Comparison of ENCODE assay signal across 9 mouse cellular contexts in genomic region chr6:88640331-88640730, GRCm38 (mm10). TPM values are rescaled to one million over a fixed set of nuclear protein-coding genes. Genes with fewer than 3 reads are reported as not detected.
A peak's percentile ranks its signal among the peaks of the same experiment; 100 is the strongest.
DNase-seq lines count a peak whose midpoint lies in the region; ATAC-seq lines count a peak whose summit lies in the region.
"Had no signal": no experiment of that assay in that cellular context is flagged by ENCODE, and none has a peak within 500 bp of the region (broad histone marks: within the 10 kb centered on the region; RNA-seq: fewer than 3 reads in every experiment).

No protein-coding gene starts in this region.

- no peaks in the 10 kb centered on the region; the same call in 1 of the 2 replicates for H3K27me3 ChIP-seq in erythroblast, embryonic 14.5 days (ENCODE audit: control insufficient read depth)
- H3K27me3 ChIP-seq in kidney, embryonic 16.5 days (ENCODE audit: insufficient read depth, low read length) = no peaks in the 10 kb centered on the region
- no peaks in the 10 kb centered on the region; the same call in 1 of the 2 replicates for H3K27me3 ChIP-seq in hindbrain, embryonic 14.5 days (ENCODE audit: control insufficient read depth, insufficient read depth, low read length)
- H3K27me3 ChIP-seq in midbrain, embryonic 13.5 days = no peaks in the 10 kb centered on the region

- peaks cover 73% of the 10 kb centered on the region for H3K4me1 ChIP-seq in erythroblast, embryonic 14.5 days (ENCODE audit: control insufficient read depth)
- 0 out of 2 replicates have a peak, but pooled peaks cover 14% of the 10 kb centered on the region for H3K4me1 ChIP-seq in kidney, embryonic 16.5 days (ENCODE audit: insufficient read depth, low read length)
- H3K4me1 ChIP-seq in hindbrain, embryonic 14.5 days (replicated peaks; ENCODE audit: control insufficient read depth, insufficient read depth, low read length) = peaks cover 14% of the 10 kb centered on the region
- H3K4me1 ChIP-seq in midbrain, embryonic 13.5 days (replicated peaks) = peaks cover 18% of the 10 kb centered on the region

- no peak overlapping the region for H3K9ac ChIP-seq in kidney, embryonic 16.5 days (replicated peaks; ENCODE audit: low read length)
- 0 out of 2 replicates have a peak overlapping the region, but pooled peaks have one; percentile 2 for H3K9ac ChIP-seq in hindbrain, embryonic 14.5 days
- no peak overlapping the region for H3K9ac ChIP-seq in midbrain, embryonic 13.5 days (replicated peaks)

- H3K4me3 ChIP-seq in erythroblast, embryonic 14.5 days (replicated peaks) = peak overlapping the region; percentile 25
- no peak overlapping the region for H3K4me3 ChIP-seq in kidney, embryonic 16.5 days (ENCODE audit: low read length)
- no peak overlapping the region for H3K4me3 ChIP-seq in hindbrain, embryonic 14.5 days (replicated peaks; ENCODE audit: low read length)
- no peak overlapping the region for H3K4me3 ChIP-seq in midbrain, embryonic 13.5 days (replicated peaks)
- H3K4me3 ChIP-seq: gastrocnemius, adult 2 months had no signal

- H3K9me3 ChIP-seq in erythroblast, embryonic 14.5 days (ENCODE audit: control insufficient read depth, low read length) = peaks cover 19% of the 10 kb centered on the region
- peaks cover 10% of the 10 kb centered on the region for H3K9me3 ChIP-seq in kidney, embryonic 16.5 days (ENCODE audit: low read length)
- H3K9me3 ChIP-seq in hindbrain, embryonic 14.5 days (ENCODE audit: control insufficient read depth, low read length) = 0 out of 2 replicates have a peak, but pooled peaks cover 7% of the 10 kb centered on the region
- peaks cover 4% of the 10 kb centered on the region; the same call in 1 of the 2 replicates for H3K9me3 ChIP-seq in midbrain, embryonic 13.5 days

- H3K36me3 ChIP-seq in erythroblast, embryonic 14.5 days (ENCODE audit: control insufficient read depth) = peaks cover 17% of the 10 kb centered on the region
- no peaks in the 10 kb centered on the region for H3K36me3 ChIP-seq in kidney, embryonic 16.5 days (ENCODE audit: insufficient read depth, low read length)
- H3K36me3 ChIP-seq in hindbrain, embryonic 14.5 days (replicated peaks; ENCODE audit: control insufficient read depth, insufficient read depth) = no peaks in the 10 kb centered on the region
- no peaks in the 10 kb centered on the region for H3K36me3 ChIP-seq in midbrain, embryonic 13.5 days

- H3K27ac ChIP-seq in kidney, embryonic 16.5 days (ENCODE audit: low read length) = no peak overlapping the region
- peak overlapping the region; percentile 70 for H3K27ac ChIP-seq in hindbrain, embryonic 14.5 days
- H3K27ac ChIP-seq in midbrain, embryonic 13.5 days = no peak overlapping the region
- H3K27ac ChIP-seq: gastrocnemius, adult 2 months had no signal

- ATAC-seq in erythroblast, adult 5-6 weeks (replicated peaks; ENCODE audit: low FRiP score, poor library complexity, severe bottlenecking) = no peak
- ATAC-seq in kidney, embryonic 16.5 days (ENCODE audit: low FRiP score, low TSS enrichment) = no peak
- no peak for ATAC-seq in hindbrain, embryonic 14.5 days (ENCODE audit: low FRiP score)
- ATAC-seq in midbrain, embryonic 13.5 days = no peak; the same call in 1 of the 2 replicates

- WGBS in kidney, embryonic 16.5 days = 41% methylated on average over 3 of the region's 3 CpGs
- 30% methylated on average over 3 of the region's 3 CpGs for WGBS in hindbrain, embryonic 14.5 days
- 18% methylated on average over 3 of the region's 3 CpGs for WGBS in midbrain, embryonic 13.5 days

- DNase-seq in kidney, adult 11 months = no peak
- DNase-seq in hindbrain, embryonic 14.5 days (ENCODE audit: low spot score) = no peak
- no peak for DNase-seq in spleen, postnatal 10 days (ENCODE audit: low spot score in 2 of 2)
- no peak for DNase-seq in thymus, postnatal 10 days (ENCODE audit: low spot score in 2 of 2)
- DNase-seq: gastrocnemius, adult 2 months had no signal

- H3K4me2 ChIP-seq in kidney, embryonic 16.5 days (replicated peaks; ENCODE audit: low read depth, low read length) = peak overlapping the region; percentile 31; the same call in 1 of the 2 replicates
- peak overlapping the region; percentile 27 for H3K4me2 ChIP-seq in hindbrain, embryonic 14.5 days (replicated peaks)
- peak overlapping the region; percentile 42 for H3K4me2 ChIP-seq in midbrain, embryonic 13.5 days (replicated peaks)

RNA-seq across cellular contexts. Expression of gene Kbtbd12, which starts 2.6 kb away (rescaled TPM):
- polyA plus RNA-seq in erythroblast, embryonic 14.5 days (2012) = not detected in 2 replicates
- 15.5 and 26.9 TPM in 2 replicates for total RNA-seq in erythroblast, adult 5-6 weeks (2015; ENCODE audit: low replicate concordance)
- 32.2 and 64.1 TPM in 2 replicates for total RNA-seq in erythroblast, adult 5-6 weeks (2017; ENCODE audit: low replicate concordance)
- polyA plus RNA-seq in kidney, embryonic 16.5 days (2015; fragmentation: Nextera tagmentation; extraction: Ambion mirVana) = 0.84 TPM in 1 of 2 replicates, not detected in the other
- polyA plus RNA-seq in hindbrain, embryonic 14.5 days (2014; fragmentation: Nextera tagmentation; extraction: Ambion mirVana) = 0.62 TPM in 1 of 2 replicates, not detected in the other
- not detected in 2 replicates for polyA plus RNA-seq in midbrain, embryonic 13.5 days (2015; fragmentation: Nextera tagmentation; extraction: Ambion mirVana)
